Mouse (Mus musculus): Measurements from ENCODE around the gene Nt5dc2.

Gene Nt5dc2

DNA sequence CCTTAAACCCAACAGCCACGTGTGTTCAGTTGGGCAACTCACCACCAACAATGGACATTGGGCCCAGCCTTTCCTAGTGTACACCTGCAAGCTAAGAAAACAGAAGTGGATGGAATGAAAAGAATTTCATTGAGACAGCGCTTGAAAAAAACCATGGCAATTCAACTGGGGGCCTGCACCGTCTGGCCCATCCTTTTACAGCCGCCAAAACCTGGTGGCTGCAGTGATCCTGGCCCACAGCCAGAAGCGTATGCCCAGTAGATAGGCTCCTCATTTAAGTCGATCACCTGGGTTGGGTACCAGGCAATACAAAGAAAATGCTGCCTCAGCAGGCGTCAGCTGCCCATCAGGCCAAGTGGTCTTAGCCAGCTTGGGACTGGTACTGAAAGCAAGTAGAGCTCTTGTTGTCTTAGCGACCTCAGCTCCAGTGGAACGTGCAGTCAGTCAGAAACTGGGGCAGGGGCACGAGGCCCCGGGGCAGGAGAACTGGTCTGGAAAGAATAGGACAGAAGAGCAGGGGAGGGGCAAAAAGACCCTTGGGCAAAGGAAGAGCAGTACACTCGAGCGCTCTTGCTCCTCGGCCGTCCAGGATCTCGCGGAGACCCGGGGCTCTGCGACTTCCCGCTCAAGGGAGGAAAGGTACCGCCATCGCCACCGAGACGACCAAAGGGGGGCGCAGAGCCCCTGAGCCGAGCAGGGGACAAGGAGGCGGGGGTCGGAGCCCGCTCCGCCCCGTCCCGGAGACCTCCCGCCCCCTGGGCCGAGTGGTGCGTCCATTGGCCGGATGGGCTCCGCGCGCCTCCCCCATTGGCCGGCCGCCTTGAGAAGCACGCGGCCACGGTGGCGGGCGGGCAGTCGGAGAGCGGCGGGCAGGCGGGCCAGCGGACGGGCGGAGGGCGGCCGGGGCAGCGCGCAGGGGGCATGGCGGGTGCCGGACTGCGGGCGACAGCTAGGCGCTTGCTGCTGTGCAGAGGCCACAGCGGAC is at the start of gene Nt5dc2:
Gene Nt5dc2 (plus strand): TSS at position 818 of the 985 bp plus-strand sequence.
- DNase-seq (ENCODE audit: low spot score) = peak; percentile 84

DNA sequence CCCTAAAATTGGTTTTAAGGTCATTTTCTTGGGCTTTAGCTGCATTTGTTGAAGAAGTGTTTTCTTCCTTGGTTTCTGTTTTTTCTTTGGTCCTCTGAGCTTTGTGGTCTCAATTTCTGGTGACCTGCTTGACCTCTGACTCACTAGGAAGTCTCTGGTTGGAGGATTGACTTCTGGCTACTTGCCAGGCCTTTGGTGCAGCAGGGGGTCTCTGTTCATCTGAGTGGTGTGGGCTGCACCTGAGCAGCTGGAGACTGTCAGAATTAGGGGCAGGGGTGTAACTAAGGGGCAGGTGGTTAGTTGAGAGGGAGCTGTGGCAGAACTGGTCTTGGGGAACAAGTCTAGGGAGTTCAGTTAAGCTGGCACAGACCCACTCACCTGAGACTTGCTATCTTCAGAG is 49.7 kb upstream of the Nt5dc2 start:
- no peak for DNase-seq (ENCODE audit: low spot score)

DNA sequence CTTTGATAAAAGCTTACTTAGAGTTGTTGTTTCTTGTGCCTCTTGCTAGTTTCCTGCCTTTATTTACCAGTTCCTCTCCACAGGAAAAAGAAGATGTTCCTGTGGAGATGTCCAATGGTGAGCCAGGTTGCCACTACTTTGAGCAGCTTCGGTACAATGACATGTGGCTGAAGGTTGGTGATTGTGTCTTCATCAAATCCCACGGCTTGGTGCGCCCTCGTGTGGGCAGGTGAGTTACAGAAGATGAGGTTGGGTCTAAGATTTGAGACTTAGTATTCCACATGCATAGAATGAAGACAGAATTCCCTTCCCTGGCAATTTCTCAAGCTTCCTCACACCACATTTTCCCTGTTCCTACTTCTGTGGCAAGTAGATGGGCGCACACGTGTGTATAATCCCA is 43.4 kb upstream of the Nt5dc2 start:
- no peak for DNase-seq (ENCODE audit: low spot score)

DNA sequence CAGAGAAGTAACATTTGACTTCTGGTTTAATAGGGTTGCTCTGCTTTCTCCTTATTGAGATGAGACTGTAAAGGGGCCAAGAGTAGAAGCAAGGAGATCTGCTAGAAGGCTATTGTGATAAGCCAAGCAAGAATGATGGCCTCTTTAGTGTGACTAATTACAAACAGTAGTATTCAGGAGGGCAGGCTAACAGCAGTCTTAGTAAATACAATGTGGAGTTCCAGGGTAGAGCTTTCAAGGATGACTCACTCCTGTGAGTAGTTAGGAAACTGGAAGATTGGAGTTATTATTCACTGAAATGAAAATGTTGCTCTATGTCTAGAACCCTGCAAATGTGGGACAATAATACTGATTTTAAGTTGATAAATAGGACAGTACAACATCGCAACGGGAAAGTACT is 42.3 kb upstream of the Nt5dc2 start:
- DNase-seq (ENCODE audit: low spot score) = no peak

DNA sequence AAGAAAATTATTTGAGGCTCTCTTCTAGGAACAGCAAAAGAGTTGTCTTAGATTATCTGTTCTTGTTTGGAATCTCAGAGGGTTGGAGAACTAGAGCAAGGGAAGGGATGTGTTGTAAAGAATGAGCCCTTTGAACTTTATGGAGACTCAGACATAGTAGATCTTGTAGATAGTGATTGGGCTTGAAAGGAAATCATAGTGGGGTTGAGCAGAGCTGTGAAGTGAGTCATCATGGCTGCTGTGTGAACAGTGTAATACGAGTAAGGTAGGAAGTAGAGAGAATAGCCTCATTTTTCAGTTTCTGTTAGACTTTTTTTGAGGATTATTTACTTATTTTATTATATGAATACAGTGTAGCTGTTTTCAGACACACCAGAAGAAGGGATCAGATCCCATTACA is 40.9 kb upstream of the Nt5dc2 start:
- DNase-seq (ENCODE audit: low spot score) = no peak

DNA sequence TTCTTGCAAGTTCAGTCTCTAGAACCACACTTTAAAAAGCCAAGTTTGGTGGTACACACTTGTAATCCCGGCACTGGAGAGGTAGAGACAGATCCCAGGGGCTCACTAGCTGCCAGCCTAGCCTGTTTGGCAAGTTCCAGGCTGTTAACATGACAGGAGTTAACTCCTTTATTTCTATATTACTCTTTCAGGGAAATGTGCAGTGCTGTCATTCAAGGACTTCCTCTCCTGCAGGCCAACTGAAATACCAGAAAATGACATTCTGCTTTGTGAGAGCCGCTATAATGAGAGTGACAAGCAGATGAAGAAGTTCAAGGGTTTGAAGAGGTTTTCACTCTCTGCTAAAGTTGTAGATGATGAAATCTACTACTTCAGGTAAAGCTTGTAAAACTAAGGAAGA is 25.7 kb upstream of the Nt5dc2 start:
- DNase-seq (ENCODE audit: low spot score) = no peak

DNA sequence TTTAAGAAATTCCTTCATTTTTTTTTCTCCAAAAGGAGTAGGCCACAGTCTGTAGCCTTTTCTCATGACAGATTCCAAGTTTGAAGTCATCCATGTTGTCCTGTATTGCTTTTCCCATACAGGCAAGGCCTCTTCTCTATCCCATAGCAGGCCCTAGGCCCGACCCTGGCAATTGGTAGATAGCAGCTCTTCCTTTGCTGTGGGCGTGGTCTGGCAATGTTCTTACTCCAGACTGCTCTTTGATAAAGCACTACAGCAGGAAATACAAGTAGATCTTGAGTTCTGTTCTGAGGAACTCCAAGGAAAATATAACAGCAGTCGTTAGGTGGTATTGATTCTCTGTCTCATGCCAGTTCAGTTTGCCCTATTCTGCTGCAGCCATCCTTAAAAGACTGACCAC is 20.2 kb upstream of the Nt5dc2 start:
- no peak for DNase-seq (ENCODE audit: low spot score)

DNA sequence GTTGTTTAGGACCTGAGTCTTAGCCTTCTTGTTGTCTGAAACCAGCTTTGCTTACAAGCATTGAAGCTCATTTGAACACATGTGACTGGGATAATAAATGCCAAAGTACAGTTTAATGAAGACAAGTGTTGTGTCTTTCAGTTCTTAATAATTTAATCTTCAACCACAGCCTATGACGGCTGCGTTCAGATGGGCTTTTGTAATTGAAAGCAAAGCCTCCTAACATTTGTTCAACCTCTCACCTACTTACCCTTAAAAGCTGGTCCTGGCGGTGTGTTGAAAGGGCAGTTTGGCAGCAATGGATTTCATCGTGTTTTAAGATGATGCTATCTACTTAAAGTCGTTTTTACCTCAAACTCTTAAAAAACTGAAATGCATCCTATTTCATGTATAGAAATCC is 18.7 kb upstream of the Nt5dc2 start:
- DNase-seq (ENCODE audit: low spot score) = no peak

DNA sequence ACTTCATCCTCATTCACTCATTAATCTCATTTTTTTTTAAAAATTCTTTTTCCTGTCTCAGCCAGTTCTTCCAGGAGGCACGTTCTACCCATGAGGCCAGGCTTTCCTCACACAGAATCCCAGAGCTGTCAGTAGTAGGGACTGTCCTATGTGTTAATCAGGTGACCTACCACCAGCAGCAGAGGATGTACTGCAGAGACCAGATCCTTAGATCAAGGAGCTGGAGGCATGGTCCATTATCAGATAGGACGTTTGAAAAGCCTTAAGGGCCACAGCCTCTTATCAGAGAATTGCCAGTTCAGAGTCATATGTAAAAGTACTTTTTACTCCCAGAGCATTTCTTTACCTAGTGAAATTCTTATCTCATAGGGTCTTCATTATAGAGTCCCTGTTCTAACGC is 16.8 kb upstream of the Nt5dc2 start:
- DNase-seq (ENCODE audit: low spot score) = no peak

DNA sequence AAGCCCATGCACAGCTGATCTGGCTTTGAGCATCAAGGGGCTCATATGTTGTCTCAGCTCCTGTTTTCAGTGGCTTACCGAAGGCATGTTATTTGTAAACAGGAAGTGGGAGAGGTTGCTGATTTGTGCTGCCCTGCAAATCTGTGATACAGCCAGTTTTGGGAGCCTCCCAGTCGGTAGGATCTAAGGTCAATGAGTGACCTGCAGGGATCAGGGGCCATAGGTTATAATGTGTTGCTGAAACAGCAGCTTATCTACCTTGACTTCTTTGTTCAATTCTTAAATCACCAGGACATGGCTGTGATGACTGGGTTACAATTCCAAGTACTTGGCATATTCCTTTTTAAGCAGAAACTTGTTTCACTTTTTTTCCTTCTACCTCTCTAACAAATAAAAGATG is 15.3 kb upstream of the Nt5dc2 start:
- DNase-seq (ENCODE audit: low spot score) = no peak

DNA sequence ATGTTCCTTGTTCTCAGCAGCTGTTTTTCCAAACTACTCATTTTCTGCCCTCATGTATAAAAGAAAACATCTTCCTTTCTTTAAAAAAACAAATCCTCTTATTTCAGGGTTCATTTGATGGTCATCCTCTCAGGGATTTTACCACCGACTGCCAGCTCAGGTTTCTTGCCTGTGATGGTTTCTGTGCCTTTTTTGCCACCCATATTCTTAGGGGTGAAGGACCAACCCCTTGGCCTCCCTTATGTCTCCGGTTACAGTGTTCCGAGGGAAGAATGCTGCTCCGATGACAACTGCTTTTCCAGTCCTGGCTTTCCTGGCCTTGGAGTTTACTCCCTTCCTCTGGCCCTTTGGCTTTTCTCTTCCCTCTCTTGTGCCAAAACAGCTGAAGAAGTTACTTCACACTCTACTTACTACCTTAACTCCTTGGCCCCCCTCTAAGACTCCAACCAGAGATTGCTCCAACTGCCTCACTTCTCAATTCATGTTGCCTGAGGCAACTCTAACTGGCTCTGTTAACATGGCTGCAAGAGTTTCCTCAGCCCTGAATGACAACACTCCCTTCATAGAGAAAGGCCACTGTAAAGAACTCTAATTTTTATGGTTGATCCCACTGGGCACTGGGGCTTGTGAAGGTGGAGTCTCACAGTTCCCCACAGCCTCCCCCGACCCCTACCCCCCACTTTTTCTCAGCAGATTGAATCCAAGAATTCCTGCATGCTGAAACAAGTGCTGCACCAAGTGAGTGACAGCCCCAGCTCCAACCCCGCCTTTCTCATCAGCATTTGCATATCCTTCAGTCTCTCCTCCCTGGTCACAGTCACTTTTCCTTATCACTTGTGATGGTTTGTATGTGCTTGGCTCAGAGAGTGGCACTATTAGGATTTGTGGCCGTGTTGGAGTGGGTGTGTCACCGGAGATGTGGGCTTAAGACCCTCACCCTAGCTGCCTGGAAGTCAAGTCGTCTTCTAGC is 5.5 kb upstream of the Nt5dc2 start:
- DNase-seq (ENCODE audit: low spot score) = no peak

DNA sequence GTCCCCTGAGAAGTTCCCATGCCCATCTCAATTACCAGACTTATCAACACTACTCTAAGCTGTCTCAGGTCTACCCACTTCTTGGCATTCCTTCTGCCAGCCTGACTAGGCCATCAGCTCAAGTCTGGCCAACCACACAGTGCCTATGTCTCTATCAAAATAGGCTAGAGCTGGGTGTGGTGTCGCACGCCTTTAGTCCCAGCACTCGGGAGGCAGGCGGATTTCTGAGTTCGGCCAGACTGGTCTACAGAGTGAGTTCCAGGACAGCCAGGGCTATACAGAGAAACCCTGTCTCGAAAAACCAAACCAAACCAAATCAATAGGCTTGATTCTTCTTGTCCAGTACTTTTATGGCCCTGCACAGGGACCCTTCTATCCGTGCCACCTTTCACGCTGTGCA is 4.0 kb upstream of the Nt5dc2 start:
- no peak for DNase-seq (ENCODE audit: low spot score)

DNA sequence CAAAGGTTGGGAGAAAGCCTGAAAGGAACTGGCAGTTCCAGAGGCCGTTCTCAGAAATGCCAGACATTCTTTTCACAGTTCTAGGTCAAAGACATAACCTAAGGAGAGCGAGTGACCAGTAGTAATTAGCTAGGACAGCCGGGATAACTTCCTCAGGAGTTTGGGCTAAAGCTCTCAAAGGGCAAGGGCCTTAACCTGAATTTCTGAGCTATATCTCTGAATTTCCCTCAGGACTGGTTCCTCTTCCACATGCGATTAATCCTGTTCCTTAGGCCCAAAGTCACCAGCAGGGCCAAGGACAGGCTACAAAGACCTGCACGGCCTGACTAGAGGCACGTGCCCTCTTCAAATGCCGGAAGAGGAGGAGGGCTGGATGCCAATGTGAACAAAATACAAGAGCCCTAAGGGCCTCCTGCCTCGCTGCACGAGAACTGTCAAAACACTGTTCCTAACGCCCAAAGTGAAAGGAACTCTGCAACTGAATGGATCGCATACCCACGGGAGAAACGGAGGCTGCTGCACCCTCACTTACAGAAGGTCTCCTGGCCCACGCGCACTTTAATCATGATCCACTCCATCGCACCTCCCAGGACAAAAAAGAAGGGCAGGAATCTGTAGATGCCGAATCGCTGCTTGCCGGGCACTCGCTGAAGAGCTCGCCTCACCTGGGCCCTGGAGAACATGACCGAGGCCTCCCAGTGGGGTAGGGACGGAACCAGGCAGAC is 2.6 kb upstream of the Nt5dc2 start:
- no peak for DNase-seq (ENCODE audit: low spot score)

DNA sequence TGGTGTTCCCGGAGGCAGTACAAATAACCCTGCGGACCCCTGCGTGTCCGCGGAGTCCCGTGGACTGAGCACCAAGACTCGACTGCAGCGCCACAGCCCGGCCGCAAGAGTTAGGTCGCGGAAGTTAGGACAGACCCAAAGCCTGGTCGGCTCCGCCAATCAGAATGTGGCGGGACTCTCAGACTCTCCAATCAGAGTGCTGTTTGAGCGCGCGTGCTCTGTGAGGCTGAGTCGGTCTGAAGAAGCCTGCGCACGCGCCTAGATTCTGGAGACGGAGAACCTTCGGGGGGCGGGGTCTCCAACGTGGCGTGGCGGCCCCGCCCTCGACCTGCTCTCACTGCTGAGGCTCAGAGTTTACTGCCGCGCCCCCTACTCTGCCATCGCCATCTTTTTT is 2.0 kb upstream of the Nt5dc2 start, which contains the start of gene Smim4:
Gene Smim4 (minus strand): TSS at position 131 of the 394 bp plus-strand sequence.
- DNase-seq (ENCODE audit: low spot score) = peak; percentile 97

DNA sequence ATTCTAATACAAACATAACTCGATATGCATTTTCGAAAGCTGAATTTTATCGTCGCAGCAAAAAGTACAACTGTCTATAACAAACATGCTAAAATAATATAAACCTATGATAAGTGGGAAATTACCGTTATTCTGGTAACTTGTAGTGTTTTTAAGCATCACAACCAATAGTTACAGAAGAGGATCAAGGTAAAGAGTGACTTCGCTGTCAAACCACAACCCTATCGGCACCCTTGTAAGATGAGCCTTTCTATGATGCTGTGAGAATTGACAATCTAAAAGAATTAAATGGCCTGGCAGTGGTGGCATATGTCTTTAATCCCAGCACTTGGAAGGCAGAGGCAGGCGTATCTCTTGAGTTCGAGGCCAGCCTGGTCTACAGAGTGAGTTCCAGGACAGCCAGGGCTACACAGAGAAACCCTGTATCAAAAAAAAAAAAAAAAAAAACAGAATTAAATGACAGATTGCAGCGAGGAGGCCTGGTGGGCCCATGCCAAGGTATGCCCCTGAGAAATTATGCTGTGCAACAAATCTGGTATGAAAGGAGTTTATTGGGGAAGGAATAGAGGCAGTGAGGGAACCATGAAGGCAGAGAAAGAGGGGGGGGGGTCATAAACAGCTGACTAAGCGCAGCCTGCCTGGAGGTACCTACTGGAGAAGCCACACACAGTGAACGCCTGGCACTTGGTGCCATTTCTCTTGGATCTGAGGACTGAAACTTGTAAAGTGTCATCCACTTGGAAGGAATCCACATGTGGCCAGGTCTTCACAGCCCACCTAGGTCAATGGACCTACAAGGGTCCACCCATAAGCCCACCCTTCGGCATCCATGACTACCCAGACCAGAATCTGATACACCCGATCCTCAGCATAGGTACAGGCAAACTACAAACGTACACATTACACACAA is 1.3 kb upstream of the Nt5dc2 start:
- DNase-seq (ENCODE audit: low spot score) = no peak

DNA sequence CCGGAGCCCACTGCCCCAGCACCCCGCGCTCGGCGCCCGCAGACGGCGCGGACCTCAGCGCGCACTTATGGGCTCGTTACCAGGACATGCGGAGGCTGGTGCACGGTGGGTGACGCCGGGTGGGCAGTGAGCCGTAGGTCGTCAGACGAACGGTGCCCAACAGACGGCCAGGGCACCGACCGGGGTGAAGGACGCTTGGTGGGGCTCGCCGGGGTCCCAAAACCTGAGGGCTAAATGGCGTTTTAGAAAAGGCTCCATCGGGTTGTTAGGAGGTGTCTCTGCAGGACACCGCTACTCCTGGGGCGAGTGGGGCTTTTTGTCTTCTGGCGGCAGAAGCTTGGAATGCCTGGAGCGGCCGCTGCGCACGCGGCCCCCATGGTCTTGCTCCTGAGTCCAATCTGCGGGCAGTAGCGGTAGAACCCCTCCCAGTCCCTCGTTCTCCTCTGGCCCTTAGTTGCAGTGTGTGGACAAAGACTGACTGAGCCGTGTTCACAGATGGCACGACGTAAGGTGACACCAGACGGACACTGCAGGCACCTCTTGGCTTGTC is 494 bp downstream of the Nt5dc2 start:
- no peak for DNase-seq (ENCODE audit: low spot score)

DNA sequence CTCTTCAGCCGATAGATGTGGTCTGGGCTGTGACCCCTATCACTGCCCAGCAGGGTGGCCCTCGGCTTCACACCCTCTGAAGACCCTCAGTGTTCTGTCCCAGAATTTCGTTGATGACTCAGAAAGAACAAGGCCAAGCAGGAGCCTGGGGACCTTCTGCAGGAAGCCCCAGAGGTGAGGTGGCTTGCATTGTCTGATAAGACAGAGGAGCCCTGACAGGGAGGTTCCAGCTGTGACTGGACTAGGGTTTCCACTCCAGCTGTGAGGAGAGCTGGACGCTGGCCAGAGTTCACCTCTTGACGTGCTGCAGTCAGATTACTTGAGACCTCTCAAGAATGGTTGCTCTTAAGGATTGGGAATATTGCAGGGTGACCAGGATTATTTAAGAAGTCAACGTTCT is 1.2 kb downstream of the Nt5dc2 start:
- no peak for DNase-seq (ENCODE audit: low spot score)

DNA sequence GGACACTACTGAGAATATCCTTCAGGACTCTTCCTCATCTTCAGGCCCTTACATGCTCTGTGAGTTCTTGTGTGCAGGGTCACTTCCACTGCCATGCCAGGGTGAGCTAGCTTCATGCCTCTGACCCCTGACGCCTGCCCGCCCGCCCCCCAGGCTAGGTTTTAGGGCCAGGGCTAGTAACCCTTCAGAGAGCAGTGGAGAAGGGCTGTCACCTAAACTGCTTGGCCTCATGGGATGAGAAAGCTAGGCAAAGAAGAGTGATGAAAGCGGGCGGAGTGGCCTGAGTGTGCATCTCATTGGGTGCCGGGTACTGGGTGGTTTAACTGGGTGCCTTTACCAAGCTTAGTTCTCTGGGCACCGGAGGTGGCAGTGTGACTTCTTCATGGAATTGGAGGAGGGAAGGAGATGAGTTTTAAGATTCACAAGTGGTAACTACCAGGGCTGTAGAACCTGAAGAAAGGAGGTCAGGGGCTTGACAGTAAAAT is 1.7 kb downstream of the Nt5dc2 start:
- DNase-seq (ENCODE audit: low spot score) = no peak

DNA sequence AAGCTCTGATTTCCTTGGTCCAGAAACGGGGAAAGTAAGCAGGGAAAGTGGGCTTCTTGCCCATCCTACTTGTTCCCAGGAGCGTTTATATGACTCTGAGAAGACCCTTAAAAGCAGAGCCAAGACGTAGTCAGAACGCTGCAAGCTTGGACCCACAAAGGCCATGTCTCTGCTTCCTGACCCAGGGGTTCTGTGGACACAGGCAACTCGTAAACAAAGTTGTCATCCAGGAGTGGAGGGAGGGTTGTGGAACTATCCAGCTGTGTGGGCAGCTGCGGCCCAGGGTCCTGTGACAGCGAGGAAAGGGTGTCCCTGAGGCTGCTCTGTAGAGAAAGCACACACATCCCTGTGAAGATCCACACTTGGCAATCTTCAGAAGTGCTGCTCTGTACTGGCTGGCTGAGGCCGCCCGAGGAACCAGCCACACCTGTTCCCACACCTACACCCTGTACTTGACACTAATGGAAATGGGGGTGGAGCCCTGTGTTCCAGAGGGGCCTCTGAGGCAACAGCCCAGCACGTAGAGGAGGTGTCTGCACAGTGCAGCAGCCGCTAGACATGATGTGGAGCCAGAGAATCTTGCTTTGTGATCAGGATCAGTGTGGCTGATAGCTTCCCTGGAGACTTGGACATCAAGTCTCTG is 2.3 kb downstream of the Nt5dc2 start:
- DNase-seq (ENCODE audit: low spot score) = no peak

All from ovary, adult 18-20 months (tissue).